Mouse (Mus musculus) liver, embryonic 12.5 days (tissue): Measurements from ENCODE around the gene Adamtsl2. TPM values are rescaled to one million over a fixed set of nuclear protein-coding genes. Genes with fewer than 3 reads are reported as not detected.

Source experiments
- ATAC-seq: fragments of 200-750 bp; cut with Nextera tagmentation; 2 replicates; pipeline ENCODE4 v1.8.0; 2017; ENCODE audit warnings: moderate number of reproducible peaks, mild to moderate bottlenecking, moderate library complexity
- H3K27ac ChIP-seq: fragments of 300-500 bp; sonication (generic); 2 replicates; pipeline ENCODE4 v1.5.1; 2016; ENCODE audit warnings: mild to moderate bottlenecking
- H3K27me3 ChIP-seq: fragments of 300-500 bp; sonication (generic); replicated peaks from 2 replicates; pipeline ENCODE4 v1.6.1; 2016; ENCODE audit warnings: mild to moderate bottlenecking, moderate library complexity
- H3K36me3 ChIP-seq: fragments of 300-500 bp; sonication (generic); 2 replicates; pipeline ENCODE4 v1.6.1; 2016; ENCODE audit warnings: mild to moderate bottlenecking, moderate library complexity
- H3K4me1 ChIP-seq: fragments of 300-500 bp; sonication (generic); 2 replicates; pipeline ENCODE4 v1.6.1; 2016
- H3K4me2 ChIP-seq: fragments of 300-500 bp; sonication (generic); 2 replicates; pipeline ENCODE4 v1.6.1; 2016; ENCODE audit warnings: mild to moderate bottlenecking, moderate library complexity
- H3K4me3 ChIP-seq: fragments of 300-500 bp; sonication (generic); 2 replicates; pipeline ENCODE4 v1.5.1; 2016; ENCODE audit warnings: mild to moderate bottlenecking, moderate library complexity
- H3K9ac ChIP-seq: fragments of 300-500 bp; sonication (generic); 2 replicates; pipeline ENCODE4 v1.6.1; 2016; ENCODE audit warnings: mild to moderate bottlenecking, moderate library complexity
- H3K9me3 ChIP-seq: fragments of 300-500 bp; sonication (generic); replicated peaks from 2 replicates; pipeline ENCODE4 v1.6.1; 2016; ENCODE audit warnings: mild to moderate bottlenecking, moderate library complexity
- WGBS: fragments of 180-500 bp; shearing (Covaris S2); methylation state at CpG from one replicate; pipeline ENCODE4 v1.1.7; 2016; ENCODE audit not compliant: insufficient replicate concordance; 5-methylcytosine and 5-hydroxymethylcytosine counted together
- polyA plus RNA-seq: library from polyadenylated mRNA; unstranded; fragments of >200 nt; fragmentation: Nextera tagmentation; extraction: Ambion mirVana; gene quantifications from 2 replicates; pipeline ENCODE4 v1.2.1, GENCODE M21; 2016

Adamtsl2 gene
- 0.77 and 1.3 TPM in 2 replicates for polyA plus RNA-seq

DNA sequence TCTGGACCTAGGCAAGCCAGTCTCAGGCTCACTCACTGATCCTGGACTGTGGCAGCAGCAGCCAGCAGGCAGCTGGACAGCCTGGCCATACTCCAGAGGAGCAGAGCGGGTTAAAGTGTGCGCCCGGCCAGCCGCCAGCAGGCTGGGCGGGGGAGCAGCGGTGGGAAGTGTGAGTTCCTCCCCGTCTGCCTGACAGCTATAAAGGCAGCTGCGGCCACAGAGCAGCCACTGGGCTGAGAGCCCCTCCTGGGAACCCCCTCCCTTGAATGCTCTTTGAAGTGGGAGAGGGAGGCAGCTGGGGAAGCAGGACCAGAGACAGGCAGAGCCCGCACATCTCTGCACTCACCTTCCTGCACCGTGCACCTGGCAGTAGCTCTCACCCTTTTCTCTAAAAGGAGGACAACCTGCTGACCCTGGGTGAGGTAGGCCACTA lies at the start of gene Adamtsl2:
TSS of gene Adamtsl2 (plus strand) at position 228 of the 433 bp plus-strand sequence.
- Histone ChIP-seq H3K9ac (no peak within 1 kb of the TSS), H3K4me2 (peak within 1 kb of the TSS; percentile 36), H3K4me3 (no peak within 1 kb of the TSS)

DNA sequence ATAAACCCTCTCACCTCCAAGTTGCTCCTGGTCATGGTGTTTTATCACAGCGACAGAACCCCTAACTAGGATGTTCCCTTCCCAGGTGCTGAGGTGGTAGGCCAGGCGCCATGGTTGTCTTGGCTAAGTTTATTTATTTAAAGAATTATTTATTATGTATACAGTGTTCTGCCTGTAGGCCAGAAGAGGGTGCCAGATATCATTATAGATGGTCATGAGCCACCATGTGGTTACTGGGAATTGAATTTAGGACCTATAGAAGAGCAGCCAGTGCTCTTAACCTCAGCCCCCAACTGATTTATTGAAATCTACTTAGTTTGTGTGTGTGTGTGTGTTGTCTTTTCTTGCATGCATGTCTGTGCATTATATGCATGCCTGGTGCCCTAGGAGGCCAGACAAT lies 46.8 kb upstream of the Adamtsl2 start:
- Histone ChIP-seq H3K27me3 (peaks cover 21% of the 10 kb centered on the region; the same call in 1 of the 2 replicates), H3K27ac (no peak overlapping the region), H3K36me3 (no peaks in the 10 kb centered on the region), H3K9me3 (no peaks in the 10 kb centered on the region), H3K4me2 (no peak overlapping the region), H3K9ac (no peak overlapping the region), H3K4me3 (no peak overlapping the region), H3K4me1 (peaks cover 16% of the 10 kb centered on the region)
- no peak for ATAC-seq
- 64% methylated on average over 2 of the region's 2 CpGs for WGBS

More for the DNA sequence above, at the start of gene Adamtsl2:
- ATAC-seq, result 0 out of 2 replicates have a peak, but pooled peaks have one; percentile 40
- 1% methylated on average over 10 of the region's 10 CpGs for WGBS
- Histone ChIP-seq H3K9me3 (no peaks in the 10 kb centered on the region), H3K4me1 (peaks cover 12% of the 10 kb centered on the region), H3K36me3 (no peaks in the 10 kb centered on the region), H3K27ac (no peak within 1 kb of the TSS), H3K27me3 (peaks cover 29% of the 10 kb centered on the region)

DNA sequence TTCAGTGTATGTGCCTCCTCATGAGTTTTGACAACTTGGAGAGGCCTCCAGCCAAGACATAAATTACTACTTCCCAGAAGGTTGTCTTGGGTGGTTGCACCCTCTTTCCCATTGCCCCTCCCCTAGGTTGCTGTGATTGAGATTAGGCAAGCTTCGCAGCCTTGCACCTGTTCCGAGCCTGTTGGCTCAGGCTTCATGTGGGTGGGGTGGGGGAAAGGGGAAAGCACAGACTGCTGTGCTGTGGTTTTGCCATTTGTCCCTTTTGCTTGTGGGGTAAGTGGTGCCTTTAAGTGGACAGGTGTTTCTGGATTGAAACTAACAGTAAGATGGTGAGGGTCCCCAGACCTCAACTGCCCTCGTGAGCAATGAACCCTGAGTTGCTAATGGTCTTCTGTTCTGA lies 43.2 kb upstream of the Adamtsl2 start:
- H3K9me3 ChIP-seq, result no peaks in the 10 kb centered on the region
- no peak overlapping the region for H3K9ac ChIP-seq
- peaks cover 4% of the 10 kb centered on the region; the same call in 1 of the 2 replicates for H3K27me3 ChIP-seq
- H3K4me3 ChIP-seq, result no peak overlapping the region
- no peaks in the 10 kb centered on the region for H3K36me3 ChIP-seq
- no peak overlapping the region for H3K27ac ChIP-seq
- no peak for ATAC-seq
- peaks cover 7% of the 10 kb centered on the region; the same call in 1 of the 2 replicates for H3K4me1 ChIP-seq
- 51% methylated on average over 3 of the region's 3 CpGs for WGBS
- no peak overlapping the region for H3K4me2 ChIP-seq

DNA sequence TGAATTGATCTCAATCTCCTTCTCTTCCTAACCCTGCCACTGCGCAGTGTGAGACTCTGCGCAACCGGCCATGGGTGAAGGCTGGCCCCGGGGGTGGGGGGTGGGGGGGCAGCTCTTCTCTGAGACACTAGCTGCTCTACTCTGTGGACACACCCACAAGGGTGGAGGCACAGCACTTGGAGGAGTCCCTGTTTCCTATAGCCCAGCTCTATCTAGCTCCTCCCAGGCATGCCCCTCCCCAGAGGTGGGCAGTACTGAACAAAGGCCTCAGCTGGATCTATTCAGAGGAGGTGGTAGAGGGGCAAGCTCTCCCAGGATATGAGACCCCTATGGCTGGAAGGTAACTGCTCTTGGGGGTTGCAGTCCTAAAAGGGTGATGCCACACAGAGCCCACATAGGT lies 42.2 kb upstream of the Adamtsl2 start:
- peak; percentile 48; the same call in 1 of the 2 replicates for ATAC-seq
- H3K4me2 ChIP-seq, result no peak overlapping the region
- WGBS, result 59% methylated on average over 4 of the region's 4 CpGs

DNA sequence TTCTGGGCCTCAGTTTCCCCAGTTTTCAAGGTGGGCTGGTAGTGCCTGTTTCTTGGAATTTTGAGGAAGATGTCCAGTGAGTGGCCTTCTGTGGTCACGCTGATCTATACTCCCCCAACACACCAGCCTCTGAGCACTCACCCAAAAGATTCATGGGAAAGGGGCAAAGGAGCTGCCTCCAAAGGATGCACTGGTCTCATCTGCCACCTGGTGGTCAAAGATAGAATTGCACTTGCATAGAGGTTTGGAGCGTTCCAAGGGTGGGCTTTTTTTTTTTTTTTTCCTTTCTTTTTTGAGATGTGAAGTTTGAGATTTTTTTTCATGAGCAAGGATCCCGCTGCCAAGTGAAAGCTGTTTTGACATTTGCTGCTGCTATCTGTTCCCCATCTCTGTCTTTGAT lies 40.6 kb upstream of the Adamtsl2 start:
- ATAC-seq, result no peak
- H3K4me3 ChIP-seq, result no peak overlapping the region
- H3K4me1 ChIP-seq, result peaks cover 7% of the 10 kb centered on the region; the same call in 1 of the 2 replicates
- no peaks in the 10 kb centered on the region for H3K36me3 ChIP-seq
- no peak overlapping the region for H3K4me2 ChIP-seq
- no peak overlapping the region for H3K27ac ChIP-seq
- peaks cover 4% of the 10 kb centered on the region; the same call in 1 of the 2 replicates for H3K27me3 ChIP-seq
- 3% methylated on average over 3 of the region's 3 CpGs for WGBS
- no peaks in the 10 kb centered on the region for H3K9me3 ChIP-seq
- H3K9ac ChIP-seq, result no peak overlapping the region

More for the DNA sequence above, 42.2 kb upstream of the Adamtsl2 start:
- Histone ChIP-seq H3K36me3 (no peaks in the 10 kb centered on the region), H3K4me1 (peaks cover 7% of the 10 kb centered on the region; the same call in 1 of the 2 replicates), H3K9ac (no peak overlapping the region), H3K4me3 (no peak overlapping the region), H3K27ac (no peak overlapping the region), H3K27me3 (peaks cover 4% of the 10 kb centered on the region; the same call in 1 of the 2 replicates), H3K9me3 (no peaks in the 10 kb centered on the region)

DNA sequence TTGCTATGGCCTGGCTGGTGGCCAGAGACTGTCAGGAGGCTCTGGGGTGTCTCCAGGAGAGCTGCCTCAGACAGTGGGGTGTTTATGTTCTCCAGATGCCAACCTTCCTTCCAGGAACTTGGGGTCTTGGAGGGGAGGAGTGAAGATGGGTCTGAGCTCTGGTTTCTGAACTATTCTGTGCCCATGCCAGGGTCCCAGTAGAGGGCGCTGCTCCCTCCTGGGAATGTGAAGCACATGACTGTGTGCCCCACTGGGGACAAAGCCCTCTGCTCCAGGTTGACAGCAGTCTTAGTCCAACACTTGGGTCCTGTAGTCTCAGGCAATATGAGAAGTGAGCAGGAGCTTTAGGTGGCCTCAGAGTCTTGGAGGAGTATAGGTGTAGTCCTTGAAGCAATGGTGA lies 39.9 kb upstream of the Adamtsl2 start:
- H3K36me3 ChIP-seq, result no peaks in the 10 kb centered on the region
- peaks cover 4% of the 10 kb centered on the region; the same call in 1 of the 2 replicates for H3K27me3 ChIP-seq
- 0% methylated on average over 1 of the region's 1 CpGs for WGBS
- no peak overlapping the region for H3K4me2 ChIP-seq
- no peak overlapping the region for H3K27ac ChIP-seq
- peaks cover 7% of the 10 kb centered on the region; the same call in 1 of the 2 replicates for H3K4me1 ChIP-seq
- no peak overlapping the region for H3K9ac ChIP-seq
- ATAC-seq, result no peak
- no peaks in the 10 kb centered on the region for H3K9me3 ChIP-seq
- no peak overlapping the region for H3K4me3 ChIP-seq

DNA sequence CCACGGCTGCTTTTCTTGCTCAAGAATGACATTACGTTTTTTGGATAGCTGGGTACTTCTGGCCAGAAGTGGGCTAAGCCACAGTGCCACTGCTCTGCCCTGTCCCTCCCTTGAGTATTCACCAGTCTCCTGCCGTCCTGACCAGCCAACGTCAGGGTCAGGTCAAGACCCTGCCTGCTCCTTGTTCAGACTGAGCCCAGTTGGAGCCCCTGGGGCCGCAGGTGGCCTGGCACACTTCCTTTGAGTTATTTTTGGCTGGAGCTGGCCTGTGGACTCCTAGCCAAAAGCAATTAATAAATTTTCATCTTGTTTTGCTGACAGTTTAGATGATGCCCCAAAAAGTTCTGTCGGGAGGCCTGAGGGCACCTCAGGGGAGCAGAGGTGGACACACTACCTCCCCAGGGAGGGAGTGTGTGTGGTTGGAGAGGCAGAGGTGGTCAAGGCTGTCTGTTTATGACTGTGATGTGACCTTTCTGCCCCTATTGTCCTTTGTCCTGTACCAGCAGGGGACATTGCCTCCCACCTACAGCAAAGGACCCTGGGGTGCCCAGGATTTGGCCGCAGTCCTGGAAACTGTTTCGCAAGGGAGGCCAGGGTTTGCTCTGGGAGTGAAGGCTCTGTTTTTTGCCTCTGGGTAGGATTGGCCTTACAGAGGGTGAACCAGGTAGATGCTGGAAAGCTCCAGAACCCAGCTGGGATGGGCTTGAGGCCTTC lies 36.9 kb upstream of the Adamtsl2 start:
- Histone ChIP-seq H3K9ac (no peak overlapping the region), H3K9me3 (no peaks in the 10 kb centered on the region), H3K4me3 (no peak overlapping the region), H3K4me1 (peaks cover 1% of the 10 kb centered on the region; the same call in 1 of the 2 replicates), H3K36me3 (no peaks in the 10 kb centered on the region), H3K4me2 (no peak overlapping the region), H3K27me3 (peaks cover 4% of the 10 kb centered on the region; the same call in 1 of the 2 replicates), H3K27ac (no peak overlapping the region)
- peak; percentile 57; the same call in 1 of the 2 replicates for ATAC-seq
- 56% methylated on average over 8 of the region's 8 CpGs for WGBS

DNA sequence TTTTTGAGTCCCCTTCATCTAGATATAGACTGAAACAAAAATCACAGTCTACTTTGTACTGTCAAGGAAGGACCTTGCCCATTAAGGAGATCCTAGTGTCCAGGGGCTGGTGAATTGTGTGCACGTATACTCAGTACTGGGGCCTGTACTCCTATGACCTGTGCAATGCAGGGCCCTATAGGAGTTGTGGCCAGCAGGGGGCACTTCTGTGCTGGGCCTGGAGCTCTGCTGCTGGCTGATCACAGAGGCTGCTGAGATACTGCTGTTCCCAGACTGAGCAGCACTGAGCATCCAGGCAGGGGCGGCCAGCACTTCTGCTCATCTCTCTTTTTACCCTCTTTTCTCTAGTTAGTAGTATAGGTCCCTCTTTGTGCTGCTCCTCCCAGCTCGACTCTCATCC lies 35.7 kb upstream of the Adamtsl2 start:
- H3K27ac ChIP-seq, result no peak overlapping the region
- ATAC-seq, result peak; percentile 43
- H3K9me3 ChIP-seq, result no peaks in the 10 kb centered on the region
- no peak overlapping the region for H3K4me2 ChIP-seq
- H3K9ac ChIP-seq, result no peak overlapping the region
- WGBS, result 21% methylated on average over 3 of the region's 3 CpGs
- H3K27me3 ChIP-seq, result peaks cover 4% of the 10 kb centered on the region; the same call in 1 of the 2 replicates
- no peaks in the 10 kb centered on the region for H3K36me3 ChIP-seq
- H3K4me1 ChIP-seq, result no peaks in the 10 kb centered on the region
- H3K4me3 ChIP-seq, result no peak overlapping the region

DNA sequence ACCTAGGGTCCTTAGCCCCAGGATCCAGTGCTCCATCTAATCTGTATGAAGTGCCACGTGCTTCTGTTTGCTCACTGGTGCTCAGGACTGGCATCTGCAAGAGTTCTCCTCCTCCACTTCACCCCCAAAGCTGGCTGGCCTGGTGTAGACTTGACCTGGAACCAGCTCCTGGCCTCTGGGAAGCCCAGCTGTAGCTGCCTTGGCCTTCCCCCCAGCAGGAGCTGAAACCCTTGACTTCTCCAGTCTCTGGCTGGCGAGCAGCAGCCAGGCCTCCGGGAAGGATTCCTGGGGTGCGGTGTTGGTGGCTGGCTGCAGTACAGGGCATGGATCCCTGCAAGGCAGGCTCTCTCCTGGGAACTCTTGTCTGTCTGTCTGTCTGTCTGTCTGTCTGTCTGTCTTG lies 35.0 kb upstream of the Adamtsl2 start:
- no peaks in the 10 kb centered on the region for H3K4me1 ChIP-seq
- no peak overlapping the region for H3K9ac ChIP-seq
- peaks cover 4% of the 10 kb centered on the region; the same call in 1 of the 2 replicates for H3K27me3 ChIP-seq
- H3K4me3 ChIP-seq, result no peak overlapping the region
- ATAC-seq, result no peak
- WGBS, result 70% methylated on average over 4 of the region's 4 CpGs
- H3K27ac ChIP-seq, result no peak overlapping the region
- H3K9me3 ChIP-seq, result no peaks in the 10 kb centered on the region
- H3K4me2 ChIP-seq, result no peak overlapping the region
- no peaks in the 10 kb centered on the region for H3K36me3 ChIP-seq

DNA sequence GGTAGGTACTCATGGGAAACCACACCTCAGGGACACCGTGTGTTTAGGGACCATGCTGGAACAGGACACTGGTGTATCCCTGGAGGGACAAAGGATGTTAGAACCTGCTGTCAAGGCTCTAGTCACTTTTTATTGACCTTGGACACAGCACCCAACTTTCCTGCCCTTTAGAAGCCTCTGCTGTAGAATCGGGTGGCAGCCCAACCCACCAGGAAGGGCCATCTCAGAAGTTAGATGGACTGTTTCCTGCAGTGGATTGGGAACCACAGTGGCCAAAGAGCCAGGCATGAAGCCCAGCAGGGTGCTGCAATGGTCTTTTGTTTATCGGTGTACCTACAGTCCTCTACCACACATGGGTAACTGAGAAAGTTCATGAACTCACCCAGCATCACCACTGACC lies 34.5 kb upstream of the Adamtsl2 start:
- Histone ChIP-seq H3K27ac (no peak overlapping the region), H3K9ac (no peak overlapping the region), H3K36me3 (no peaks in the 10 kb centered on the region), H3K4me3 (no peak overlapping the region), H3K4me2 (no peak overlapping the region), H3K9me3 (no peaks in the 10 kb centered on the region), H3K27me3 (0 out of 2 replicates have a peak, but pooled peaks cover 4% of the 10 kb centered on the region), H3K4me1 (0 out of 2 replicates have a peak, but pooled peaks cover 3% of the 10 kb centered on the region)
- ATAC-seq, result no peak
- 61% methylated on average over 3 of the region's 3 CpGs for WGBS

DNA sequence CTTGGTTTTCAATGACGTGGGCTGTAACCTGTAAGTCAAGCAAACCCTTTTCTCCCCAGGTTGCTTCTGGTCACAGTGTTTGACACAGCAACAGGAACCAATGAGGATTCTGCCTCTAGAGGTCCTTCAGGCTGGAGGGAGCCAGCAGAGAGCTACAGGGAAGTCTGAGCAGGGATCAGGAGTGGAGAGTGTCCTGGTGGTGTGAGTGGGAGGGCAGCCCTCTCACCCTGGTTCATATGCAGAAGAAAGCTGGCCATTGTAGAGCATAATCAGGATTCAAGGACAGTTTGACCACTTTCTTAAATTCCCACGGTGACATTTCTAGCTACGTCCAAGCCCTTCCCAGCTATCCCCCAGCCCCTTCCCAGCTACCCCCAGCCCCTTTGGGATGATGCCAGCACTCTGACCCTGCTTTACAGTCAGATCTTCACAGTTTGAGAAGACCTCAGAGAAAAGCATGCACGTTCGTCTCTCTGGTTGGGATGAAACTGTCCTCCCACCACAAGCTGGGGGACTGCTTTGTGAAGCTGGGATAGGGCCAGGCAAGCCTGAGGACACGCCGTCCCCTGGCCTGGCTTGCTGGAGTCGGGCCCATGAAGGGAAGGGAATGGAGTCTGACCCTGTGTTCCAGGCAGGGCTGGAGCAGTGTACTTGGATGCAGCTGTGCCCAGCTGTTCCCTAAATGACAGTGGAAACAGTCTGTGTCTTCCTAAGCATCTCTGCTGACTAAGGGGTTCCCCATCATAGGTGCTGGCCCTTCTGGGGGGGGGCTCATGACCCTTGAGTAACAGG lies 33.0 kb upstream of the Adamtsl2 start:
- 60% methylated on average over 8 of the region's 8 CpGs for WGBS
- no peak overlapping the region for H3K4me3 ChIP-seq
- H3K27me3 ChIP-seq, result no peaks in the 10 kb centered on the region
- H3K9ac ChIP-seq, result no peak overlapping the region
- H3K36me3 ChIP-seq, result no peaks in the 10 kb centered on the region
- H3K9me3 ChIP-seq, result no peaks in the 10 kb centered on the region
- no peak for ATAC-seq
- 0 out of 2 replicates have a peak, but pooled peaks cover 3% of the 10 kb centered on the region for H3K4me1 ChIP-seq
- H3K27ac ChIP-seq, result no peak overlapping the region
- H3K4me2 ChIP-seq, result no peak overlapping the region

DNA sequence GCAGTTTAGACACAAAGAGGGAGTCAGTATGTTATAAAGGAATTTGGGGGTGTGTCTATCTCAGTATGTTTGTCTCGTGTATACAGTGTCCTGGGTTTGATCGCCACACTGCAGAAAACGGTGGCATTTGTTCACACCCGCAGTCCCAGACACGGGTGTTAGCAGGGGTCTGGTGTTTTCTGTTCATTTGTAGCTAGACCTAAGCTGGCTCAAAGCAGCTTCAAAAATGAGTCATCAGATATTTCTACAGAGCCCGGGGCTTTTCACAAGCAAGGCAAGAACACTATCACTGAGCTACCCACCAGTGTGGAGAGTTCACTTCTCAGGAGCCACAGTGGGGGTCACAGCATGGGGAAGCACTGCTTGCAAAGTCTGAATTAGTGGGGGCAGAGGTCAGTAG lies 29.8 kb upstream of the Adamtsl2 start:
- WGBS, result 50% methylated on average over 6 of the region's 6 CpGs
- Histone ChIP-seq H3K4me3 (no peak overlapping the region), H3K27ac (no peak overlapping the region)

More for the DNA sequence above, 29.8 kb upstream of the Adamtsl2 start:
- H3K36me3 ChIP-seq, result no peaks in the 10 kb centered on the region
- no peak for ATAC-seq
- 0 out of 2 replicates have a peak, but pooled peaks cover 3% of the 10 kb centered on the region for H3K4me1 ChIP-seq
- no peaks in the 10 kb centered on the region for H3K27me3 ChIP-seq
- no peak overlapping the region for H3K4me2 ChIP-seq
- no peaks in the 10 kb centered on the region for H3K9me3 ChIP-seq
- H3K9ac ChIP-seq, result no peak overlapping the region
